Mouse (Mus musculus): ENCODE measurements at regions not wholly inside any gene's neighbourhood (a gene's known extent, or its start where the extent isn't known, plus 50 kb on each side); places are given as distances from the start of the nearest gene placed in this dataset.

DNA sequence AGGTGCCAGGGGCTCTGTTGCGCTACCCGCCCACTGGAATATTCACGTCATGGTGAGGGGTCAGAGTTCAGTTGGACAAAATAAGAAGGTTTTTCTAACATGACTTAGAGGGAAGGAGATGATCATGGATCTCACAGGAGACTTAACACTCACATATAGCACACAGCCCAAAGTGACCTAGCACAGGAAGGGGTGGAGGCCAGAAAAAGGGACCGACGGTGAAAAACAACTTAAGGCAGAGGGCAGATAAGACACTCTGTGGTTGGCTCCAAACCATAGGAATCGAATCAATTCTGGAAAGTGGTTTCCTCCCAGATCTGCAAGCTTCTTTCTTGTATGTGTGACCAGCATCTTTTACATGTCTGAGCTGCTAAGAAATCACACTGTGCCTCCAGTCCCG lies 192.9 kb upstream of the 4930412O13Rik start:
- DNase-seq (ENCODE audit: low spot score) = no peak

DNA sequence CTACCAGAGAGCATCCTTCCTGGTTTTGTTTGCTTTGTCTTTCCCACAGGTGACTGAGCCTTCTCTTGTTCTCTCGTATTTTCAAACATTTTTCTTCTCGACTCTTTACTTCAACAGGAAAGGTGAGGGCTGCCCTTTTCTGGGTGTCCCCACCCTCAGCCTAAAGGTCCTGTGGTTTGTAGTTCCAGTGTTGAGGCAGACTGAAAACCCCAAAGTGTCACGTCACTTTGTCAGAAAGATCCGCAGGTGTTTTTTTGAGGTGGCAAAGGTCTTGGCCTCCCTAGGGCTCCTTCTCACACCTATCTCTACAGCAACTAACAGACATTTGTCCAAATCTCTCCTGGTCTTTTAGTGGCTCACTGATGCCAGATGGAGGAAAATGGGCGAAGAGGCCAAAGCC lies 191.5 kb upstream of the 4930412O13Rik start:
- DNase-seq (ENCODE audit: low spot score) = no peak

DNA sequence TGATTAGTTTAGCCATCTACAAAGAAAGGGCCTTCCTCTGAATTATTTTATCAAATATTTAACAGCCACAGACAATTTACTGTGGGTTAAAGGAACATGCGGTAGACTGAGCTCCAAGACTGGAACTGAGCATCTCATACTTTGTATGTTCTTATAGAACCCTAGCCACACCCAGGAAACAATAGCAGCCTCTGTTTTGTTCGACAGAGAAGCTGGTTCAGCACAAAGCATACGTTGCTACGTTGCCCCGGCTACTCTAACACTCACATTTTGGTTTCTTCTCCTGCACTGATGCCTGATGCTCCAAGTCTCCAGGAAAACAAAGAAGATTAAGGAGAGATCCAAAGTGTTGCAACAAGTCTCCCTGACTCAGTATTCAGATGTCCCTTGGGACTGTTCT lies 189.5 kb upstream of the 4930412O13Rik start:
- DNase-seq (ENCODE audit: low spot score) = no peak

DNA sequence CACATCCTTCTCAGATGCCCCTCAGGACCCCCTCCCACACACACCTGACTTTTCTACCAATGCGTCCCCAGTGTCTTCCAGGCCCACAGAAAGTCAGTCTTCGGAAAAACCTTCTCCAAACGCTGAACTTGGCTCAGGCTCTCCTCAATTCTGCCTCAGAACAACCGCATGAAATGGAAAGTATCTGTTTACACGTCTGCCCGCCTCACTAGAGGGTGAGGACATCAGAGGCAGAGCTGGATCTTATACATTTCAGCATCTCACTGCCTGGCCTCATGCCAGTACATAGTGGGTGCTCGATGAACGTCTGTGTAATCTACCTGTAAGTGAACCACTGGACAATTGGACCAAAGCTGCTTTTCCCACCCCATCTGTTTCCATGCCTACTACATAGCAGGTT lies 189.1 kb upstream of the 4930412O13Rik start:
- no peak for DNase-seq (ENCODE audit: low spot score)

DNA sequence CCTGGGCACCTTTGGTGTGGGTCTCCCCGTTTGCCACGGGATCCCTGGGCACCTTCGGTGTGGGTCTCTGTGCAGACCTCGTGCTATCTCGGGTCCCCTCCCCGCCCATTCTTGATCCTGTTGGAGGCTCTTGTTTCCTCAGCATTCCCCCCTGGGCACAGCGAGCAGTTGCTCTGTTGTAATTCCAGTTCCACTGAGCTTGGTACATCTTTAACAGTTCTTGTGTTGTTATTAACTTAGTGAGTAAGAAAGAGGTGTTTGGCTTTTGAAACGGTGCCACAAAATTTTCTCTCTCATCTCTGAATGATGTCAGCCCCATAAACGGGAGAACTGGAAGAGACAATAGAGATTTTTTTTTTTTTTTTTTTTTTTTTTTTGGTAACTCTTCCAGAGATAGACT lies 187.7 kb upstream of the 4930412O13Rik start:
- DNase-seq (ENCODE audit: low spot score) = no peak

DNA sequence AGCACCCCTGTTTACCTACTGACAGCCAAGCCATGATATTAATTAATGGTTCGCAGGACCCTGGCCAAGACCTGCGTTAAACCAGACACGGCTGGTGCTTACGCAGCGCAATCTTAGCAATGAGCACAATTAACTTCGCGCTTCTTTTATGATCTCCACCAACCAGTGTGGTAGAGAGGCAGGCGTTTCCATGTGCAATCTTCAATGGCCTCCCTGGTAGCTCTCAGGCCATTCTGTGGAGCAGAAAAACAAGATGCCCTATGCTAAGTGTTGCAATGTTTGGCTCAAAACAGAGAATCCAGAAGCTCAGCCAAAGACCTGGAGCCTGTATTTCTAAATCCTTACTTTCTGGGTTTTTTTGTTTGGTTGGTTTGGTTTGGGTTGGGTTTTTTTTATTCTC lies 186.9 kb upstream of the 4930412O13Rik start:
- no peak for DNase-seq (ENCODE audit: low spot score)

DNA sequence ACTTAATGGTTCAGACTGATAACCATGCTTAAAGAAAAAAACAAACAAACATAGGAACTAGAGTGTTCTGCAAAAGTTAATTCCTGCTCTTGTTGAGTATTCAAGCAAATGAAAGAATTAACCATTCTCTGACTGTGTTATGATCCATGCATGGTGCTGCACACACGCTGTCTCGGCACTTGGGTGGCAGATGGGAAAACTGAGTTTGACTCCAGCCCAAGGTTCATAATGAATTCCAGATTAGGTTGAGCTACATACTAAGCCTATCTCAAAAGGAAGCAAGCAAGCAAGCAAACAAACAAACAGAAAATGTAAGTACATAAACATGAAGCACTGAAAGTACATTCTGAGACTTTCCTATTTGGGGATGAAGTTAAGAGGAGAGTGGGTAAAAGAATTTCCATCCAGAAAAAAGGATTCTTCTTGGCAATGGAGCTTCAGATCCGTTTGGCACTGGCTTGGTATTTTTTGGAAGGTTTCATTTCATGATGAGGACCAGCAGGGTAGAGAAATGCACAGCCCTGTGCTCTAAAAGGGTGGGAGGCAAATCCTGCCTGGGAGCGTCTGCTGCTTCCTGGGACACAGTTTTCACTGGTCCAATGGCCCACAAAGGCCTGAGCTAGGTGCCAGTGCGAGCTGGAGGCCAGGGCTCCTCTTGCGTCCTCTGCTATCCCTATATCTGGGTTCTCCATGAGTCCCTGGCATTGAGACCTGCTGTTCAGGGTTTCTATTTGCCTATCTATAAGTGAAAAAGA lies 183.3 kb upstream of the 4930412O13Rik start:
- DNase-seq (ENCODE audit: low spot score) = no peak

DNA sequence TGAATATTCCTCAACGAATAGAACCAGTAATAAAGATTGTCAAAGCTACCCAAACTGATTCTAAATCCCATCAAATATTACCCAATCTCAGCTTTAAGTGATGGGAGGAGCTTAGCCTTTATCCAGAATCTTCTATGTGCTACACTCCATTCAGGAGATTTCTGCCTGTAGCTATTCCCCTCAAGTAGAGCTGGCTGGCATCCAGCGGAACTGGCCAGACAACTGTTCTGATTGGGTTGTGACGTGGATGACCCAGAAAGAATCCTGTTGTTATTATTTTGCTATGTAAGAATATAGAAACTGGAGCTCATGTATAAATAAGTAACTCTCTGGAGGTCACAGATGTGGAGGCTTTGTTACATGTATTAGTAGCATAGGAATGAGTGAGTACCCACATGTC lies 176.8 kb upstream of the 4930412O13Rik start:
- no peak for DNase-seq (ENCODE audit: low spot score)

DNA sequence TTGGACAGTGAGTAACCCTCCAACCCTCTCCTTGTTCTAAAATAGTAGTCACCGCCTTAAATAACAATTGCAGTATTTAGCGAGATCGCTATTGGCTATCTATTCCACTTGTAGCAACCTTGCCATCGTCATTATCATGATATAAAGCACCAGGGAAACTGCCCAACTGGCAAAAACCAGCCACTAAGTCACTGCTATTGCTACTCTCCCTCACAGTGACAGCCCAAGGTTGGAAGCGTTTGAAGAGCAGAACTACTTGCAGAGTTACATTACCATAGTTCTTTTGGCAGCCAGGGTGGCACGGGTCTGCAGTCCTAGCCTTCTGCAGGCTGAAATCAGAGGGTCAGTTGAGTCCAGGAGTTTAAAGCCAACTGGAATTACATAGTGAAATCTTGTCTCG lies 171.6 kb upstream of the 4930412O13Rik start:
- DNase-seq (ENCODE audit: low spot score) = no peak

DNA sequence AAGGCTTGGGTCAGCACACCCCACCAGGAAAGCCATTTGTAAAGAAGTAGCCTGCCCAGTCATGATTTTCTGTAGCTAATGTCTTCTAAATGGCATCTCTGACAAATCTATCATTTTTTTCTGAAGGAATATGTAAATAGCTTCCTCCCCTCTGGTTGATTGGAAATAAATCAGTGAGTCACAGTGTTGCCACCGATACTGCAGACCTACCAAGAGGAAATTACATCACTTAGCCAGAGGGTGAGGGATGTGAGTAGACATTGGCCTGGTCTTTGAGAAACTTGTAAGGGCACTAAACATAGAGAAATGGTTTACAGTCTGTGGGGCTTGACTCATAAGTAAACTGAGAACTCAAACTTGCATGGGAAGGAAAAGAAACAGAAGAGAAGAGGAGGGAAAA lies 163.1 kb upstream of the 4930412O13Rik start:
- no peak for DNase-seq (ENCODE audit: low spot score)

DNA sequence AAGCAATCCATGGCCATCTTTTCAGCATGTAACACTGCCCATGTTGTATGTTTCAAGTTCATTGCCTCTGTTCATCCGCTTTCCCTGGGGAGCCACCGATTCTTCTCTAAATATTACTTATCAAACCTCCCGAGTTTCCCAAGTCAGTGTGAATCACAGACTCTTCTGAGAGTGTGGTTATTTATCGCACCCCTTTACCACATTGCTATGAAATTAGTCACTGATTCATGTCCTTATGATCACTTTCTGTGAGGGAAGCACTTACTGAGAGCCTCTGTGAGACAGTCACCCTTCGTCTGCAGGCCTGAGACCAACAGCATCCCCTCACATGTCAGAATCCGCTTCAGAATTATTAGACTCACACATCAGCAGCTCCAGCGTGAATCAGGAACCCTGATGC lies 147.8 kb upstream of the 4930412O13Rik start:
- DNase-seq (ENCODE audit: low spot score) = no peak

DNA sequence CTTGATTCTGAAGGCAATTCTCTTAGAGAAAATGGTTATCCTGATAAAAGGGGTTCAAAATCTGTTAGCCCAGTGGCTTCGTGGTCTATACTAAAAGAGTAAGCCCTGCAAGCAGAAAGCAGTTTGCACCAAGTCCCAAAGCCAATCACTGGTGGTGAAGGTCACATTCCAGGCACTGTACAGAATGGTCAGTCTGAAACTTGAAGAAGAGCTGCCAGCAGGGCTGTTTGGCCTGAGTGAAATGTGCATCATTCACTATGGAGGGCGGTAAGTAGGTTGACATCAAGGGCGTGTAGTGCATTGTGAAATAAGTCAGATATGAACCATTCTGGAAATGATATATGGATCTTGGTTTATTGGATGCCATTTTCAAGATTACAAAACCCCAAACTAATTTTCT lies 136.9 kb upstream of the 4930412O13Rik start:
- no peak for DNase-seq (ENCODE audit: low spot score)

DNA sequence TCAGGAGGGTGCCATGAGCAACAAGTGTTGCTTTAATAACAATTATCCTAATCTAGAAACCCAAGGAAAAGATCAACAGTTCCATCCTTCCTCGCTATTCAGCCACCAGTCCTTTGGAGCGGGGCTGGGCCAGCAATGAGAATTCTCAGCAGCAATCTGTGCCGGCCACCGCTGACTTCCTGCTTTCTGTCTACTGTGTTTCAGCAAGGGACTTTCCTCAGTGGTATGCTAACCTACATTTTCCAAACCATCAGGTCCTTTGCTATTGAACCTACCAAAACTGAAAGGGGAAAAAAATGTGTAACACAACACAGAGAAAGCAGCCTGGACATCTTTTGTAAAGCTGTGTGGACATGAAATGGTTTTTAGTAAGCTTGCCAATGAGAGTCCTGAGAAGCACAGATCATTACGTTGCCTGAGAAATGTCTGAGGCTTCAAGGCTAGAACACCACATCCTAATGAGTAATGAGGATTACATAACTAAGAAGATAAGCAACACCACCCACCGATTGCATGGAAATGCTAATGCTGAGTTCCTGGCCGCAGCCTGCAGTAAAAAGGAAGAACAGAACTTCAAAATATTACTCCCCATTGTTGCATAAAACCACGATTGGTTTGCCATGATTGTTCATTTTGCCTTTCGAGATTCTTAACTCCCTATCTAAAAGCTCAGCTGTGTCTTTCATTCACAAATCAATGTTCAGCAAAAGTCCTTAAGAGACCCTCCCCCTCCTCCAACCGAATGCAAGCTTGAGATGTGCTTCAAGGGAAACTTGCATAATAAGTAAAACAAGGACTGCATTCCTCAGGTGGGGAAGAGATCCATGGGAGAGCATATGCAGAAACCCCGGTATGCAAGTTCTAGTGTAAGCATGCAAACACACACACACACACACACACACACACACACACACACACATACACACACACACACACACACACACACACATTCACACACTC lies 130.9 kb upstream of the 4930412O13Rik start:
- no peak for DNase-seq (ENCODE audit: low spot score)

DNA sequence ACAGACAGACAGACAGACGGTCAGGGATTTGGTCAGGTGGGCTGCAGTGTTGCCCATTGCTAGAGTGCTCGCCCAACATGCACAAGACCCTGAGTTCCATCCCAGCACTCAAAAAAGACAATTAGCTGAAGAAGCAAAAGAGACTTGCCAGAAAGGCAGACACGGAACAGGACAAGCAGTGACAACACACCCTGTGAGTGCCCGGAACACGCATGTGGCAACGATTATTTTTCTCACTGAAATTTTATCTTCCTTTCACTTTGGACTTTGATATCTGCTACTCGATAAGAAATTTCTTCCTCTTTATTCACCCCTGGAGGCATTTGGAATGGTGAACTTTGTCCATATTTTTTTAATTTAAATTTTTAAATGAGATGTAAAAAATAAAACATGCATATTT lies 127.4 kb upstream of the 4930412O13Rik start:
- DNase-seq (ENCODE audit: low spot score) = no peak

DNA sequence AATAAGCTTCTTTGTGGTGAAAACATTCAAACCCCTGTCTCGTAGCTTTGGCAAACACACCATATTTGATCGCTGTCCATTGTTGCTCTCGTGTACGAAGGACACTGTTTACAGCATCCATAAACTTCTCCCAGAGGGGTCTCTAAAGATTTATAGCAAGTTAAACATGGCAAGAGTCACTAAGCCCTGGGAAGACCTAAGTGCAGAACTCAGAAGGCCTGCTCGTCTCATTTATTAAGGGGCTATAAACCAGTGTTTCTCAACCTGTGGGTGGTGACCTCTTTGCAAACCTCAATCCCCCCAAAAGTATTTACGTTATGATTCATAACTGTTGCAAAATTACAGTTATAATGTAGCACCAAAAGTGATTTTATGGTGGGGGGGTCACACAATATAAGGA lies 126.9 kb upstream of the 4930412O13Rik start:
- DNase-seq (ENCODE audit: low spot score) = no peak

DNA sequence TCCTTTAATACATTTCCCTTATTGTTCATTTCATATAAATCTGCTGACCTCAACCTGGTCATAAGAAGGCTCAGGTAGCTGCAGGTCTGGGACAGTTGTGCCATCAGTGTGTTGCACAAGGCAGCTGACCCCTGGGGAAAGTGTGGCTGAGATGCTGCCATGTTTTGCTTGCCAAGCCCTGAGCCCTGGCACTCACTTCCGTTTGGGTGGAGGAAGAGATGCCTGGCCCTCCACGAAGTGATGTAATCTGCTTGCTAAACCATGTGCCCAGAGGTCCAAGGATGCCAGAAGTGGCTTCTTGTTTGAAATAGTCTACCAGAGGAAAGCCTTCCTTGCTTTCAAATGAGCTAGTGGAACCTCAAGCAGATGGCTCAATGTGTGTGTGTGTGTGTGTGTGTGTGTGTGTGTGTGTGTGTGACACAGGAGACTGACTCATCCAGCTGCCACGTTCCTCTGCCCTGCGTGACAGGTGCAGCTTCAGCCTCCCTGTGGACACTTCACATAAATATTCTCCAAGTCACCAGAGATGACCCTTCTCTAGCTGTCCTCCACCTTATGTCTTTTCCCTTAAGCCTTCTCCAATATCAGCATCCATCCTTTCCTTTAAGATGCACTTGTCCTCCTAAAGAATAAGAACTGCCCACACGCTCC lies 123.2 kb upstream of the 4930412O13Rik start:
- DNase-seq (ENCODE audit: low spot score) = no peak

DNA sequence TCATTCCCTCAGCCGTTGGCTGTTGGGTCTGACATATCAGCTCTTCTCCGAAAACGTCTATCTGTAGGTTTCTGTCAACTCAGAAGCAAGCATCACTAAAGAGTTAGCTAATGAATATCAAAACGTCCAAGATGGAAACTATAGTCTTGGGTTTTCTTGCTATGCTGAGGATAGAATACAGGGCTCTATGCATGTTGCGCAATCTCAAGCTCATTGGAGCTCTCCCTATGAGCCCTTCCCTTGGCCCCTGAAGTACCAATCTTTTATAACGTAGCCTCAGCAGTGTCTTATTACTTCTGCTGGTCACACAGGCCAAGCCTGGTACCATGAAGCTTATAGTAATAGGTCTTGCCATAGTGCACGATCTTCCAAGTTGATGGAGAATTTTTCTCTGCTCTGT lies 122.1 kb upstream of the 4930412O13Rik start:
- no peak for DNase-seq (ENCODE audit: low spot score)

DNA sequence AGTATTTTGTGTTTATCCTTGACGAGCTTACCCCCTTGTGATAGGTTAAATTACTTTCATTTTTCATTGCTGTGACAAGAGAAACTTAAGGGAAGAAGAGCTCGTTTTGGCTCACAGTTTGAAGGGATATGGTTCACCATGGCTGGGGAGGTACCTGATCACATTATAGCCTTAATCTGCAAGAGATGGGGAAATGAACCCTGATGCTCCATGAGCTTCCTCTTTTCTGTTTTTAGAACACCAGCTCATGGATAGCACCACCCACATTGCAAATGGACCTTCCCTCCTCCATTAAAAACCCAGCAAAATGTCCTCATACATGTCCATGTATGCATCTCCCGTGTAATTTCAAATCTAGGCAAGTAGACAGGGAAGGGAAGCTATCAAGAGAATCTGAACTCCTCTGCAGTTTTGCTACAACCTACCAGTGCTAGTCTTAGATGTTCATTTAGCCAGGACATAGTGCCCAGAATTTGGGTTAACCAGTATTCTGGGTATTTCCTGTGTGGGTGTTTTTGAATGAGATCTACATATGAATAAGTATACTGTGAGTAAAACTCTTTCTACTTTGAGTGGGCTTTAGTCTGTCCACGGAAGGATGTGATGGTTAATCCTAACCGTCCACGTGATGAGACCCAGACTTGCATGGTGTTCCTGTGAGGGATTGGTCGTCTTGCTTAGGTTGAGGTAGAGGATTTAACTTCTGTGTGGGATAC lies 121.5 kb upstream of the 4930412O13Rik start:
- no peak for DNase-seq (ENCODE audit: low spot score)

DNA sequence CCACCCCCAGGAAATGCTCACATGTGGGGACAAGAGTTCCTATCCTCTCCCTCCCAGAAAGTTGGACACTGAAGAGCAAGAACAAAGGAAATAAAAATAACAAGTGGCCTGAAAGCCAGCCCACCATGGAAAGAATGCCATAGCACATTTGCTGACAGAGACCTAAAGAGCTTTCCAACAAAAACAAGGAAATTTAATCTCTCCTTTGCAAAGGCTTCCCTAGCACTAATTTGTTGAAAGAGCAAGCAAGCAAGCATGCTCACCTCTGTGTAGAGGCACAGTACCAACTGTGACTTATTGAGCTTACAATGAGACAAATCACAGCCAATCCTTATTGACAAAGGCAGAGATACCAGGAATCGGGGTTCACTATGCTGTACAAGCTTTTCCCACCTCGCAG lies 100.9 kb upstream of the 4930412O13Rik start:
- DNase-seq (ENCODE audit: low spot score) = no peak

DNA sequence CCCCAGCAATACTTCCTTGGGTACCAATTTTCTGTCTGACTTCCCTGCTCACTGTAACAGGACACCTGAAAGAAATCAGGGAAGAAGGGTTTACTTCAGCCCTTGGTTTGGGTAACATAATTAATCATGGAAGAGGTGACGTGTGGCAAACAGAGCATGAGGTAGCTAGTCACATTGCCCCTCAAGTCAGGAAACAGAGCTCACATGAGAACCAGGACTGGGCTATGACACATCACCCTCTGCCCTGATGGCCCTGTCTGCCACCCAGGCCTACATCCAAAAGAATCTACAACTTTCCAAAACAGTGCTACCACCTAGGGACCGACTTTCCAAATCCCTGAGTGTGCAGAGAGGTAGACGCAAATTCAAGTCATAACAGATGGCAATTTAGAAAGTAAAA lies 98.4 kb upstream of the 4930412O13Rik start:
- DNase-seq (ENCODE audit: low spot score) = no peak

DNA sequence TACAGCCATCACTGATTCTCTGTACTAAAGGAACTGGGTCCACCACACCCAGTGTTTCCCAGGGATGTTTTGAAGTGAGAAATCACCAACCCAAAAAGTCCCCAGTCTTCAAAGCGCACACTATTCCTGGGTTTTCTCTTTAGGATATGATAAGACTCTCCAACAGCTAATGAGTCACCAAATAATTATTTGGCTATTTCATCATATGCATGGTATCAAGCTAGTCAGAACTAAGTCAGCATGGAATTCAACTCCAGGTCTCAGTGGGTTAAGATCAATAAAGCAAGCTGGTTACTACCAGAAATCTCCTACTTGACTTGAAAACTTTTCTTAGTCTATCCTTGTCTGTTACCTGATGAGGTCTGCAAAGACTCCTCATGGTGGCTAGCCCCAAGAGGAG lies 89.1 kb upstream of the 4930412O13Rik start:
- no peak for DNase-seq (ENCODE audit: low spot score)

DNA sequence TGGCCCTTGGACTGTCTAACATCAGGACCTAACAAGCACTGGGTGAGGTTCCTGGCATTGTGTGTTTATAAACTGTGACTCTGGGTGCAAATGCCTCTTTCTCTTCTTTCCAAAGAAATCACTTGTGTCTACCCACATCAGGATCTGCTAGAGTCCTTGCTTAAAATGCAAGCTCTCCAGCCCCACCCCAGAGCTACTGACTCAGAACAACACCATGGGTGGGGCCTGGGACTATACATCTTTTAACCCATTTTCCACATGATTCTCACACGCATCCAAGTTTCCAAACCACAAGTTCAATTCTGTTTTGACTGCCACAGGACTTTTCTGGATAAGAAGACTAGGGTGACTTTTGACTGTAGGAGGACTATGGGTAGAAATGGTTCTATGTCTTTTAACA lies 88.7 kb upstream of the 4930412O13Rik start:
- no peak for DNase-seq (ENCODE audit: low spot score)

Measured in yolk sac, embryonic 10.5 days (tissue).